Mouse (Mus musculus) liver, adult 2 months (tissue): ENCODE results near the gene Fastkd3.

Experiments used
- CTCF ChIP-seq: fragments of 200-500 bp; IDR thresholded peaks from 2 replicates; pipeline ENCODE4 v1.5.1; 2011; ENCODE audit warnings: low read depth, low read length, control low read depth
- POLR2A ChIP-seq: fragments of 200-500 bp; IDR thresholded peaks from 2 replicates; pipeline ENCODE4 v1.6.1; 2011; ENCODE audit warnings: low read length, control low read depth; ENCODE audit not compliant: insufficient read depth; ENCODE audit errors: extremely low read depth

DNA sequence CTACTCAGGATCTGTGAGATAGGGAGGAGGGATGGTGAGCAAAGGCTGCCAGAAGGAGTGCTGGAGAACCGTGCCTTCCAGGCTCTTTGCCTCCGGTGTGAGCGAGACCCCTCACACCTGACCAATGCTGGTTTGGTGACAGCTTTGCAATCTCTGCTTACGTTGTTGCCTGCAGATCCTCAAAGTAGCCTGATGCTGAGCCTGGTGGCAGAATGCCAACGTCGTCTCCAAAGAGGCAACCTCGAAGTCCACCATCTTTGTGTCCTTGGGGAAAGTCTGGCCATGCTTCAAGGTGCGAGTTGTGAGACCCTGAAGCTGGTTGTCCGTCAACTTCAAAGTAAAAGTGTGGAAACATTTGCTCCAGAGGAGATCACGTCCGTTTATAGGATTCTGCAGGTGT lies 1.9 kb downstream of the Fastkd3 start:
- no peak for TF ChIP-seq POLR2A
- no peak for TF ChIP-seq CTCF
